9 mouse cellular contexts compared by ENCODE assay signal in the genomic region with DNA sequence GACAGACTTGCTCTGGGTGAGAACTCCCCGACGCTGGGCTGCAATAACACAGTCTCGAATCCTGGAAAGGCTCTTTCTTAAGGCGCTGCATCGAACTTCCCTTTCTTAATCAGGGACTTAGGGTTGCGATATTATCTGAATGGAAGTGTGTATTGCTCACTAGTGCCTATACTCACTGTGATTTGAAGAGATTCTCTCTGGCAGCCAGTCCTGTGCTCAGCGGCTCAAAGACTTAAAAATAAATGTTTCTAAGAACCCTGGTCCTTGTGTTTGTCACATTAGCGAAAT. TPM values are rescaled to one million over a fixed set of nuclear protein-coding genes. Genes with fewer than 3 reads are reported as not detected.
A peak's percentile ranks its signal among the peaks of the same experiment; 100 is the strongest.
DNase-seq lines count a peak whose midpoint lies in the region; ATAC-seq and TF ChIP-seq lines count a peak whose summit lies in the region.
"Had no signal": no experiment of that assay in that cellular context is flagged by ENCODE, and none has a peak within 500 bp of the region (broad histone marks: within the 10 kb centered on the region; RNA-seq: fewer than 3 reads in every experiment).

No protein-coding gene starts in this region.

- no peak for DNase-seq in left cerebral cortex, adult 2 months (ENCODE audit: extremely low spot score in 1 of 2, low spot score in 2 of 2)
- no peak for DNase-seq in left cerebral cortex, postnatal 4 days
- no peak for DNase-seq in cerebellum, adult 8-10 months
- DNase-seq in thymus, postnatal 0 days (ENCODE audit: low spot score) = no peak
- no peak for DNase-seq in Muller cell, postnatal 12 days (ENCODE audit: inconsistent ontology term)
- DNase-seq: thymus, adult 18-20 months had no signal

- peaks cover 14% of the 10 kb centered on the region for H3K4me1 ChIP-seq in forebrain, embryonic 12.5 days
- H3K4me1 ChIP-seq in intestine, postnatal 0 days (replicated peaks; ENCODE audit: control insufficient read depth, insufficient read depth, low read length) = no peaks in the 10 kb centered on the region
- 0 out of 2 replicates have a peak, but pooled peaks cover 12% of the 10 kb centered on the region for H3K4me1 ChIP-seq in neural tube, embryonic 12.5 days

- H3K36me3 ChIP-seq in forebrain, embryonic 12.5 days (replicated peaks) = no peaks in the 10 kb centered on the region
- H3K36me3 ChIP-seq in intestine, postnatal 0 days (ENCODE audit: control insufficient read depth, insufficient read depth) = no peaks in the 10 kb centered on the region
- no peaks in the 10 kb centered on the region for H3K36me3 ChIP-seq in neural tube, embryonic 12.5 days

- no peak overlapping the region for H3K27ac ChIP-seq in left cerebral cortex, adult 2 months
- H3K27ac ChIP-seq in forebrain, embryonic 12.5 days = no peak overlapping the region
- peak overlapping the region; percentile 46 for H3K27ac ChIP-seq in intestine, postnatal 0 days (ENCODE audit: low read depth, low read length)
- H3K27ac ChIP-seq in neural tube, embryonic 12.5 days = no peak overlapping the region

- H3K4me3 ChIP-seq in left cerebral cortex, adult 2 months = peak overlapping the region; percentile 64
- H3K4me3 ChIP-seq in forebrain, embryonic 12.5 days (replicated peaks) = peak overlapping the region; percentile 72
- peak overlapping the region; percentile 85 for H3K4me3 ChIP-seq in intestine, postnatal 0 days (ENCODE audit: low read depth, low read length)
- no peak overlapping the region for H3K4me3 ChIP-seq in neural tube, embryonic 12.5 days

- peaks cover 24% of the 10 kb centered on the region for H3K27me3 ChIP-seq in forebrain, embryonic 12.5 days
- no peaks in the 10 kb centered on the region for H3K27me3 ChIP-seq in intestine, postnatal 0 days (replicated peaks; ENCODE audit: control insufficient read depth, insufficient read depth, low read length)
- peaks cover 3% of the 10 kb centered on the region; the same call in 1 of the 2 replicates for H3K27me3 ChIP-seq in neural tube, embryonic 12.5 days (replicated peaks)

- ATAC-seq in forebrain, embryonic 12.5 days (ENCODE audit: low FRiP score) = no peak
- no peak for ATAC-seq in intestine, postnatal 0 days
- no peak for ATAC-seq in neural tube, embryonic 12.5 days (ENCODE audit: low FRiP score, low read depth)

- intact Hi-C loops in left cerebral cortex, adult 2 months (cut with DNase I) = loop anchor here (2.0 to 5.0 kb wide), 3 partner anchors 40 to 334 kb away; no protein-coding TSS in a partner anchor
- intact Hi-C loops in left cerebral cortex, postnatal 4 days (cut with DNase I) = loop anchor here (10.0 kb wide), 2 partner anchors 336 to 496 kb away; no protein-coding TSS in a partner anchor

- H3K9ac ChIP-seq in forebrain, embryonic 12.5 days = 0 out of 2 replicates have a peak overlapping the region, but pooled peaks have one; percentile 69
- no peak overlapping the region for H3K9ac ChIP-seq in intestine, postnatal 0 days (ENCODE audit: low read depth, low read length)
- H3K9ac ChIP-seq in neural tube, embryonic 12.5 days = no peak overlapping the region

- peak overlapping the region; percentile 94 for H3K4me2 ChIP-seq in forebrain, embryonic 12.5 days
- peak overlapping the region; percentile 96 for H3K4me2 ChIP-seq in intestine, postnatal 0 days (replicated peaks; ENCODE audit: low read depth)
- H3K4me2 ChIP-seq in neural tube, embryonic 12.5 days (replicated peaks) = peak overlapping the region; percentile 98

- no peaks in the 10 kb centered on the region for H3K9me3 ChIP-seq in forebrain, embryonic 12.5 days
- no peaks in the 10 kb centered on the region for H3K9me3 ChIP-seq in intestine, postnatal 0 days (ENCODE audit: control insufficient read depth)
- no peaks in the 10 kb centered on the region for H3K9me3 ChIP-seq in neural tube, embryonic 12.5 days

- TF ChIP-seq CTCF in left cerebral cortex, adult 2 months (IDR thresholded peaks at IDR 0.05) = no peak
- no peak for TF ChIP-seq CTCF in intestine, postnatal 0 days (IDR thresholded peaks at IDR 0.05; ENCODE audit: low read depth)

- 32% methylated on average over 8 of the region's 8 CpGs for WGBS in forebrain, embryonic 12.5 days
- WGBS in intestine, postnatal 0 days = 20% methylated on average over 8 of the region's 8 CpGs
- 47% methylated on average over 8 of the region's 8 CpGs for WGBS in neural tube, embryonic 12.5 days

RNA-seq across cellular contexts. Expression of a gene that starts 1.7 kb away (rescaled TPM):
- total RNA-seq in left cerebral cortex, adult 2 months (2021) = 100 to 1,000 TPM; 104 to 119 TPM
- total RNA-seq in left cerebral cortex, postnatal 4 days (2021) = 10 to 100 TPM; 52.0 to 60.8 TPM
- polyA plus RNA-seq in forebrain, embryonic 12.5 days (2016; fragmentation: Nextera tagmentation; extraction: Ambion mirVana) = 1.7 and 2.3 TPM in 2 replicates
- polyA plus RNA-seq in intestine, postnatal 0 days (2015; fragmentation: Nextera tagmentation; extraction: Ambion mirVana) = 4.6 and 5.4 TPM in 2 replicates
- polyA plus RNA-seq in neural tube, embryonic 12.5 days (2016; fragmentation: Nextera tagmentation; extraction: Ambion mirVana) = 2.6 and 3.9 TPM in 2 replicates
- 1.1 and 1.5 TPM in 2 replicates for polyA plus RNA-seq in thymus, postnatal 0 days (2015; fragmentation: Nextera tagmentation; extraction: Ambion mirVana)
